Mouse (Mus musculus) stomach, embryonic 16.5 days (tissue): ENCODE data around the gene Slc44a3. TPM values are rescaled to one million over a fixed set of nuclear protein-coding genes. Genes with fewer than 3 reads are reported as not detected.

ENCODE experiments used
- ATAC-seq: fragments of 200-750 bp; cut with Nextera tagmentation; 2 replicates; pipeline ENCODE4 v1.8.0; 2017; ENCODE audit warnings: moderate number of reproducible peaks, moderate TSS enrichment; ENCODE audit not compliant: insufficient read depth, low FRiP score
- H3K27ac ChIP-seq: fragments of 300-500 bp; sonication (generic); 2 replicates; pipeline ENCODE4 v1.5.1; 2014; ENCODE audit warnings: low read length
- H3K27me3 ChIP-seq: fragments of 300-500 bp; sonication (generic); 2 replicates; pipeline ENCODE4 v1.6.1; 2014; ENCODE audit warnings: low read length, control low read depth, mixed read lengths; ENCODE audit not compliant: control insufficient read depth, insufficient read depth
- H3K36me3 ChIP-seq: fragments of 300-500 bp; sonication (generic); 2 replicates; pipeline ENCODE4 v1.6.1; 2014; ENCODE audit warnings: low read length; ENCODE audit not compliant: control insufficient read depth, insufficient read depth
- H3K4me1 ChIP-seq: fragments of 300-500 bp; sonication (generic); 2 replicates; pipeline ENCODE4 v1.6.1; 2014; ENCODE audit warnings: low read length, control low read depth, mixed read lengths; ENCODE audit not compliant: control insufficient read depth, insufficient read depth
- H3K4me2 ChIP-seq: fragments of 300-500 bp; sonication (generic); 2 replicates; pipeline ENCODE4 v1.6.1; 2014; ENCODE audit warnings: low read depth, low read length, mixed read lengths
- H3K4me3 ChIP-seq: fragments of 300-500 bp; sonication (generic); replicated peaks from 2 replicates; pipeline ENCODE4 v1.5.1; 2014; ENCODE audit warnings: mild to moderate bottlenecking, low read length
- H3K9ac ChIP-seq: fragments of 300-500 bp; sonication (generic); 2 replicates; pipeline ENCODE4 v1.6.1; 2014; ENCODE audit warnings: low read length
- H3K9me3 ChIP-seq: fragments of 300-500 bp; sonication (generic); replicated peaks from 2 replicates; pipeline ENCODE4 v1.6.1; 2016; ENCODE audit warnings: low read length, control low read depth; ENCODE audit not compliant: control insufficient read depth
- WGBS: fragments of 180-500 bp; shearing (Covaris S2); extraction: QIAGEN DNeasy Blood & Tissue Kit; methylation state at CpG from one replicate; pipeline ENCODE4 v1.1.7; 2014; 5-methylcytosine and 5-hydroxymethylcytosine counted together
- polyA plus RNA-seq: library from polyadenylated mRNA; unstranded; fragments of >200 nt; fragmentation: Nextera tagmentation; extraction: Ambion mirVana; gene quantifications from 2 replicates; pipeline ENCODE4 v1.2.1, GENCODE M21; 2015

Gene Slc44a3
- polyA plus RNA-seq, 1 experiment from 2014 or later: 41.5 TPM

DNA sequence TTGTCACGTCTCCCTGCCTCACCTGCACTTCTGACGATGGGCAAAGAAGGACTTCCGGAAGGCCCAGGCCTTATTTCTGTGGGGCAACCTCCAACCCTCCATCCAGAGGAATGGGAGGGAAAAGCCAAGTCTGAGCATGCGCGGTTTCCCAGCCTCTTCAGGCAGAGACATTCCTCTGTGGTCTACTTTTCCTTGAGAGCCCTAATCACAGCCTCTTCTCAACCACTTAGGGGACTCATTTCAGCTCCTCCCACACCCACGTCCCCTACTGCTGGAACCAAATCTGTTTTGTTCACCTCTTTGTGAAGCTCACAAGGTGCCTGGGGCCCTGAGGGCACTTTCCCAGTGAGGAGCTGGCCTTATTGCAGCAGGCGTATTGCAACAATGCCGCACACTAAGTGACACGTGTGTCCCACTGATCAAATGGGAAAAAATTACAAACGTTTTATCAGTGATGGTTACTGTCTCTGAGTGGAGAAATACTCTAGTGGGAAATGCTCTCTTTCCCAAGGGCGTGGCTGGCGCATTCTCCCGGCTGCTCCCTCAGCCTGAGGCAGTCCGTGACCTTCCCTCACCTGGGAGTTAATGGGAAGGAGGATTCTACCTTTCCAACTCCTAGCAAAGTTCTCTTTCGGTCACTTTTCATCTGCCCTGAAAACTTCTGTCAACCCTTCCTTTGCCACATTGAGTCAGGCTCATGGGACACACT lies 27.4 kb upstream of the Slc44a3 start:
- H3K4me3 ChIP-seq: no peak overlapping the region
- peak overlapping the region; percentile 90 for H3K27ac ChIP-seq
- 76% methylated on average over 15 of the region's 15 CpGs for WGBS
- 0 out of 2 replicates have a peak, but pooled peaks have one; percentile 41 for ATAC-seq
- H3K9me3 ChIP-seq: no peaks in the 10 kb centered on the region
- 0 out of 2 replicates have a peak, but pooled peaks cover 5% of the 10 kb centered on the region for H3K4me1 ChIP-seq
- no peaks in the 10 kb centered on the region for H3K27me3 ChIP-seq
- H3K9ac ChIP-seq: no peak overlapping the region
- no peaks in the 10 kb centered on the region for H3K36me3 ChIP-seq
- H3K4me2 ChIP-seq: no peak overlapping the region

DNA sequence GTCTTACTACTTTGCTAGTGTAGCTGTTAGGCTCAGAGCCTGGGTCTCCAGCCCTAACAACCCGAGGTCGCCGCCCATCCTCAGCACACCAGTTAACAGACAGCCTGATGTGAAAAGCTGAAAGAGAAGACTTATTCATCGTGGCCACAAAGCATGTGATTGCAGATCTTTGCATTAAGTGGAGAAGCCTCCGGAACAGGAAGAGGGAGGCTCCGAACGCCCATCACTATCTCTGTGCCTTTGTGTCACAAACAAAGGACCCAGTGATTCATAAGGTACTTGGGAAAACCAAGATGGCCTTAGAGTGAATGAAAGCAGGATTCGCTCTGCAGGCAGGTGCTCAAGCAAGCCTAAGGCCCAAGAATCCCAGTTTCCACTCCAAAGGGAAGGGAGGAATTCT lies 26.7 kb upstream of the Slc44a3 start:
- WGBS: 84% methylated on average over 8 of the region's 8 CpGs
- no peak for ATAC-seq
- Histone ChIP-seq H3K27ac (peak overlapping the region; percentile 90), H3K9ac (no peak overlapping the region), H3K9me3 (no peaks in the 10 kb centered on the region), H3K4me2 (no peak overlapping the region), H3K4me3 (no peak overlapping the region), H3K4me1 (peaks cover 6% of the 10 kb centered on the region; the same call in 1 of the 2 replicates), H3K27me3 (no peaks in the 10 kb centered on the region), H3K36me3 (no peaks in the 10 kb centered on the region)

DNA sequence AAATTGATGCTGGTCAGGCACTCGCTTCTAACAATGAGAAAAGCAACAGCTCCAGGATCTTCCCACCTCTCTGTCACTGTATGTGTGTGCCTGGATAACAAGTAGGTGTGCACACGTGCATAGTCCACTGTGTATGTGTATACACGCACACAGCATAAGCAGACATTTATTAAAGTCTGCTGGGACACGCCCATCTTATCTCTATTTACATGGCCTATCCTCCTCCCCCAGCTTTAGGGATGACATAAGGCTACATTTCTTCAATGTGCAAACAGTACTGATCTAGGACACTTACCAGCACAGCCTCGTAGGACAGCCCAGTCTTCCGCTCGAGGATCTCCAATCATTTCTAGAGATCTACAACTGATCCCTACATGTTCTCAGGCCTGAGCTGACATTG lies 24.1 kb upstream of the Slc44a3 start:
- Histone ChIP-seq H3K36me3 (no peaks in the 10 kb centered on the region), H3K9ac (no peak overlapping the region), H3K27me3 (no peaks in the 10 kb centered on the region), H3K9me3 (no peaks in the 10 kb centered on the region), H3K4me3 (no peak overlapping the region), H3K27ac (0 out of 2 replicates have a peak overlapping the region, but pooled peaks have one; percentile 3), H3K4me2 (no peak overlapping the region), H3K4me1 (peaks cover 21% of the 10 kb centered on the region)
- ATAC-seq: peak; percentile 59
- 52% methylated on average over 7 of the region's 7 CpGs for WGBS

DNA sequence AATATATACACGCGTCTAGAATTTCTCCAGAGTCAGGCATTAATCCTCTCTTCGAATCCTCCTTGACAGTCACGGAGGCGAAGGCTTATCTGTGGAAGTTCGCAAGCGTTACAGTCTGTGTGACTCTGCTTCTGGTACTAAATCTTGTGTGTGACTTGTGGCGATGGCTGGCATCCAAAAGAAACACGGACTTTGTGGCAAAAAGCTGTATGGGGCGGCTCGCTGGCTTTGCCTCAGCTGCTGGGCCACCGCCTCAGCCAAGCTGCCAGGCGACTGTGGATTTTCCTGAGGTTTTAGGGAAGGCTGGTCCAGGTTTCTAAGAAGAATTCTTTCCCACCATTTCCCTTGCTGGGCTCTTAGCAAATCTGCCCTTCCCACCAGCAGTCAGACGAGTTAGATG lies 21.1 kb upstream of the Slc44a3 start:
- Histone ChIP-seq H3K27ac (peak overlapping the region; percentile 50; the same call in 1 of the 2 replicates), H3K36me3 (no peaks in the 10 kb centered on the region), H3K4me2 (peak overlapping the region; percentile 2; the same call in 1 of the 2 replicates), H3K27me3 (no peaks in the 10 kb centered on the region), H3K4me3 (no peak overlapping the region), H3K9ac (peak overlapping the region; percentile 34; the same call in 1 of the 2 replicates), H3K4me1 (peaks cover 15% of the 10 kb centered on the region), H3K9me3 (no peaks in the 10 kb centered on the region)
- ATAC-seq: no peak
- 44% methylated on average over 14 of the region's 14 CpGs for WGBS

DNA sequence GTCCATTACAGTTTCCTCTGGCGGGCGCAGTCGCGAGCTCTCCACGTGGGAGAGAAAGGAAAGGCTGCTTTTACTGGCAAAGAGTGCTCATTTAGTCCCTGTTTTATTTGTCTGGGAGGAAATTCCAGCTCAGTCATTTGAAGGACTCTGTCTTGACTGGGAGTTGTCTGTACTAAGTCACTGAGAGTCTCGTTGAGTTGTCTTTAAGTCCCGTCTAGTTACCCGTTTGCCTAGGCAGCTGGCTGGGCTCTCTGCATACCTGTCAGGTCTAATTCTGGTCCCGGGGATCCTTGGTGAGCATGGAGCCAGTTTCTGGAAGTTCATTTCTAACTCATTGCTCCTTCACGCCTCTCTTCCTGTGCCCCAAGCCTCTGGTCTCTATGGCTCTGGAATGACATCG lies 20.5 kb upstream of the Slc44a3 start:
- no peak for ATAC-seq
- H3K4me2 ChIP-seq: peak overlapping the region; percentile 2; the same call in 1 of the 2 replicates
- peak overlapping the region; percentile 2; the same call in 1 of the 2 replicates for H3K9ac ChIP-seq
- no peak overlapping the region for H3K27ac ChIP-seq
- H3K4me3 ChIP-seq: no peak overlapping the region
- no peaks in the 10 kb centered on the region for H3K36me3 ChIP-seq
- H3K4me1 ChIP-seq: peaks cover 15% of the 10 kb centered on the region
- H3K9me3 ChIP-seq: no peaks in the 10 kb centered on the region
- H3K27me3 ChIP-seq: no peaks in the 10 kb centered on the region
- 55% methylated on average over 11 of the region's 11 CpGs for WGBS

DNA sequence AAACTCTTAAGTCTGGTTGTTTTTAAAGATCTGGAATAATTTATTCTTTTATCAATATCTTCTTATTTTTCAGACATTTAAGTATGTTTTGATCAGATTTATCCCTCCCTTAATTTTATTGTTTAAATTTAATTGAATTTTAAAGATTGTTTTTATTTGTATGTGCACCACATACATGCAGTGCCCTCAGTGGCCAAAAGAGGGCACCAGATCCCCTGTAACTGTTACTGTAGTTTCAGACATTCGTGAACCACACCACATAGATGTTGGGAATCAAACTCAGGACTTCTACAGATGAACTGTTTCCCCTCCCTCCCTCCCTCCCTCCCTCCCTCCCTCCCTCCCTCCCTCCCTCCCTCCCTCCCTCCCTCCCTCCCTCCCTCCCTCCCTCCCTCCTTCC lies 18.2 kb upstream of the Slc44a3 start:
- H3K27me3 ChIP-seq: no peaks in the 10 kb centered on the region
- no peak overlapping the region for H3K27ac ChIP-seq
- 18% methylated on average over 1 of the region's 1 CpGs for WGBS
- H3K36me3 ChIP-seq: no peaks in the 10 kb centered on the region
- H3K9me3 ChIP-seq: no peaks in the 10 kb centered on the region
- H3K4me3 ChIP-seq: no peak overlapping the region
- no peak for ATAC-seq
- H3K4me1 ChIP-seq: peaks cover 15% of the 10 kb centered on the region
- H3K4me2 ChIP-seq: no peak overlapping the region
- H3K9ac ChIP-seq: no peak overlapping the region

DNA sequence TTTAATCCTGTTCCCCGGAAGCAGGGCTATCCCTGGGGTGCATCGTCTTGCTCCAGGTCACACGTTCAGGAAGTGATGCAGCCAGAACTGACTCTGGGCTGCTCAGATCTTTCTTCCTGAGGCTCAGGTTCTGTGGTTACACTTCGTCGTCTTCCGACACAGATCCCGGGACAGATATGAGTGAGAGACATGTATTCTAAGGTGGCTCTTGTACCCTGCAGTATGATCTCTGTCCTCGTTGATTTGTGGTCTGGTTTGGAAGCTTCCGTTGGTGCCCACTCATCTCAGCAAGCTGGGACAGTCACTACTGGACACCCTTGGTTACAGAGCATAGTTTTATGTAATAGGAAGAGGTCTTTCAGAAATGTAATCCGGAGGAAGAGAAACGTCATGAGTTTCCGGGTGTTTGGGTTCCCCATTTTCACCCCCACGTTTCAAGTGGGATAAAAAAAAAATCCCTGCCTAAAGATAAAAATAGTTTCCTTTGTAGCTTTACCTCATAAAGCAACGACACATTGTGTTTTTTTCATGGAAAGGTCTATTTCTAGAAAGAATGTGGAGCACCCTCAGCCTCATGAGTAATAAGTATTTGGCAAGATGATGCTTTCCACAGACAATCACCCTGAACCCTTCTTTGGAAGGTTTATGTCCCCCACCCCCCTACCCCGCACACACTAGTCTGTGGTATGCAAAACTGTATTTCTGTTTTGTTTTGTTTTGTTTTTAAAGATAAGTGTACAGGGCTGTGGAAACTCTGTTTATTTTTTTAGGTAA lies 15.8 kb upstream of the Slc44a3 start:
- no peaks in the 10 kb centered on the region for H3K36me3 ChIP-seq
- no peak overlapping the region for H3K4me3 ChIP-seq
- 56% methylated on average over 15 of the region's 15 CpGs for WGBS
- H3K9me3 ChIP-seq: no peaks in the 10 kb centered on the region
- no peak for ATAC-seq
- H3K9ac ChIP-seq: no peak overlapping the region
- H3K27ac ChIP-seq: no peak overlapping the region; the same call in 1 of the 2 replicates
- no peaks in the 10 kb centered on the region for H3K27me3 ChIP-seq
- H3K4me2 ChIP-seq: peak overlapping the region; percentile 14
- H3K4me1 ChIP-seq: peaks cover 6% of the 10 kb centered on the region; the same call in 1 of the 2 replicates

DNA sequence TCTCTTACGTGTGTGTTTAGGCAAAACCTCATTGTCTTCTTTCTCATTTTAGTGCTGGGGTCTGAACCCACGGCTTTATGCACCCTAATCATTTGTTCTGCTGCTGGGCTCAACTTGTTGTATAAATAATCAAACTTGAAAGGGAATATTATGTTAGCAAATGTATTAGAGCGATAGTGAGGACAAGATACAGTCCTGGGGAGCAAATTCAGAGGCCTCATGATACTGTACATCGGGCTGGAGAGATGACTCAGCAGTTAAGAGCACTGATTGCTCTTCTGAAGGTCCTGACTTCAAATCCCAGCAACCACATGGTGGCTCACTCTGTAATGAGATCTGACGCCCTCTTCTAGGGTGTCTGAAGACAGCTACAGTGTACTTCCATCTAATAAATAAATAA lies 8.4 kb upstream of the Slc44a3 start:
- H3K4me2 ChIP-seq: peak overlapping the region; percentile 13; the same call in 1 of the 2 replicates
- ATAC-seq: no peak
- 56% methylated on average over 5 of the region's 5 CpGs for WGBS

More for the DNA sequence above, 8.4 kb upstream of the Slc44a3 start:
- H3K36me3 ChIP-seq: no peaks in the 10 kb centered on the region
- H3K27ac ChIP-seq: no peak overlapping the region
- no peaks in the 10 kb centered on the region for H3K9me3 ChIP-seq
- H3K4me1 ChIP-seq: peaks cover 9% of the 10 kb centered on the region; the same call in 1 of the 2 replicates
- H3K27me3 ChIP-seq: no peaks in the 10 kb centered on the region
- no peak overlapping the region for H3K4me3 ChIP-seq
- no peak overlapping the region for H3K9ac ChIP-seq
